Mouse (Mus musculus): Measurements from ENCODE around the gene Rnf17.

Gene Rnf17

GRCm38 (mm10) chr14:56572546-56572945 is 170.2 kb downstream of the Rnf17 start:
- POLR2A ChIA-PET, result interaction anchor here in 1 of 4 experiments (0.6 to 2.0 kb wide), 3 partner anchors 9 to 339 kb away, joined by 5 to 8 read pairs (median 7); no protein-coding TSS in a partner anchor
- CTCF ChIA-PET, result interaction anchor here in 1 of 4 experiments (1.5 kb wide), 1 partner anchor 27 kb away, joined by 4 read pairs; no protein-coding TSS in a partner anchor

Measured in embryonic stem cell, embryonic (primary cell).